In genomic region chr13:105038334-105038733, GRCm38 (mm10) we compare ENCODE assay signal across 13 mouse cellular contexts. TPM values are rescaled to one million over a fixed set of nuclear protein-coding genes. Genes with fewer than 3 reads are reported as not detected.
"Had no signal": no experiment of that assay in that cellular context is flagged by ENCODE, and none has a peak within 500 bp of the region (broad histone marks: within the 10 kb centered on the region; RNA-seq: fewer than 3 reads in every experiment).

No protein-coding gene starts in this region.

- ATAC-seq: liver, postnatal 0 days; lung, postnatal 0 days; midbrain, embryonic 13.5 days; midbrain, embryonic 15.5 days had no signal

- DNase-seq: liver, postnatal 0 days; lung, adult 2 months; lung, postnatal 14 days; lung, postnatal 36 days; thymus, adult 2 months; thymus, postnatal 36 days had no signal

RNA-seq across cellular contexts. Expression of gene Rgs7bp, which starts 16.4 kb away (rescaled TPM):
- total RNA-seq: monocyte, adult 5-6 weeks; neutrophil, adult 5-6 weeks had no signal

RNA-seq across cellular contexts. Expression of gene 4933425L06Rik, which starts 43.6 kb away (rescaled TPM):
- total RNA-seq: megakaryocyte progenitor cell, adult 5-6 weeks; midbrain, postnatal 0 days; monocyte, adult 5-6 weeks; neutrophil, adult 5-6 weeks had no signal
